Comparison of ENCODE assay signal across 8 mouse cellular contexts in genomic region chr4:26346443-26347106, GRCm38 (mm10). TPM values are rescaled to one million over a fixed set of nuclear protein-coding genes. Genes with fewer than 3 reads are reported as not detected.
DNase-seq lines count a peak whose midpoint lies in the region; ATAC-seq lines count a peak whose summit lies in the region.

TSS of gene Manea (minus strand) at chr4:26346891.

- WGBS in lung, embryonic 16.5 days, result under 1% methylated on average over 48 of the region's 52 CpGs

- H3K27me3 ChIP-seq in lung, embryonic 16.5 days (ENCODE audit: control insufficient read depth, insufficient read depth, low read depth, low read length), result no peaks in the 10 kb centered on the region

- peak; percentile 95 to 97 for ATAC-seq in hematopoietic stem cell, adult 5-6 weeks (replicated peaks in 1 of 2; ENCODE audit: insufficient read depth in 1 of 2, low FRiP score in 2 of 2, low TSS enrichment in 1 of 2, low read depth in 1 of 2, poor library complexity in 2 of 2, severe bottlenecking in 2 of 2)
- peak; percentile 99 for ATAC-seq in lung, embryonic 16.5 days (ENCODE audit: low read depth)

- peak; percentile 65 for DNase-seq in MEL-GATA-1-ER (ENCODE audit: extremely low read depth, low read depth)
- peak; percentile 91 for DNase-seq in cerebellum, adult 8-10 months
- peak; percentile 90 for DNase-seq in forelimb bud, embryonic 11.5 days (ENCODE audit: low read depth, low spot score)
- peak; percentile 69 for DNase-seq in layer of hippocampus, adult 9-10 months (ENCODE audit: low spot score)
- DNase-seq in ovary, postnatal 10 days (ENCODE audit: low spot score), result peak; percentile 83
- peak; percentile 89 to 91 for DNase-seq in thymus, postnatal 10 days (ENCODE audit: low spot score in 2 of 2)

- H3K27ac ChIP-seq in lung, embryonic 16.5 days (ENCODE audit: low read length), result peak within 1 kb of the TSS; percentile 77

- H3K4me2 ChIP-seq in lung, embryonic 16.5 days (ENCODE audit: low read depth, low read length), result peak within 1 kb of the TSS; percentile 53

- peak within 1 kb of the TSS; percentile 79 for H3K9ac ChIP-seq in lung, embryonic 16.5 days (ENCODE audit: low read length)

- H3K4me1 ChIP-seq in lung, embryonic 16.5 days (replicated peaks; ENCODE audit: control insufficient read depth, insufficient read depth, low read length), result peaks cover 4% of the 10 kb centered on the region

- H3K36me3 ChIP-seq in lung, embryonic 16.5 days (ENCODE audit: control insufficient read depth, insufficient read depth, low read length), result no peaks in the 10 kb centered on the region

- H3K4me3 ChIP-seq in lung, embryonic 16.5 days (ENCODE audit: low read length), result peak within 1 kb of the TSS; percentile 87

- H3K9me3 ChIP-seq in lung, embryonic 16.5 days (ENCODE audit: control insufficient read depth, low read length), result no peaks in the 10 kb centered on the region

RNA-seq across cellular contexts. Expression of gene Manea, which starts in this region (rescaled TPM):
- total RNA-seq in hematopoietic stem cell, adult 5-6 weeks (2017), result 16.5 and 19.1 TPM in 2 replicates
- polyA plus RNA-seq in lung, embryonic 16.5 days (2015; fragmentation: Nextera tagmentation; extraction: Ambion mirVana), result 10.9 and 13.2 TPM in 2 replicates

Comparison
In these comparisons a context has a peak if more than half of its experiments do, and no peak if none do; other contexts are left out.
1. Peak in every context shown above with its lines: DNase-seq, ATAC-seq, H3K4me3 ChIP-seq and H3K27ac ChIP-seq.